Mouse (Mus musculus) hematopoietic stem cell, adult 5-6 weeks (primary cell): ENCODE measurements around the gene Rbm39. TPM values are rescaled to one million over a fixed set of nuclear protein-coding genes. Genes with fewer than 3 reads are reported as not detected.
"Not testable (repeated sequence)": the region's sequence is repeated elsewhere in the genome, so short reads cannot be mapped to it uniquely, and the experiment has no call there.

Experiments
- ATAC-seq, 2 experiments: fragments of 125-278 bp in 1 of 2; replicated peaks in 1 of 2; 2 replicates each; pipeline ENCODE4 v1.8.0; 2016 to 2017; ENCODE audit warnings: inconsistent platforms in 2 of 2, mild to moderate bottlenecking in 2 of 2, moderate number of reproducible peaks in 2 of 2, low read depth in 1 of 2, moderate TSS enrichment in 1 of 2; ENCODE audit not compliant: low FRiP score in 2 of 2, poor library complexity in 2 of 2, severe bottlenecking in 2 of 2, insufficient read depth in 1 of 2, low TSS enrichment in 1 of 2
- total RNA-seq: library from RNA; stranded (forward); fragments of 172-1452, 232-1000 nt; gene quantifications from 2 replicates; pipeline ENCODE4 v1.2.3, GENCODE M21; 2017

The Rbm39 gene
- total RNA-seq, 1 experiment from 2014 or later: 988 TPM

- no peak for ATAC-seq
Measured at GRCm38 (mm10) chr2:156142820-156143219, 37.2 kb downstream of the Rbm39 start.

- ATAC-seq: no peak
Measured at GRCm38 (mm10) chr2:156135695-156136094, 44.3 kb downstream of the Rbm39 start.

- ATAC-seq: no peak
Measured at GRCm38 (mm10) chr2:156134161-156134560, 45.9 kb downstream of the Rbm39 start.

GRCm38 (mm10) chr2:156126992-156127391 lies 53.0 kb downstream of the Rbm39 start, which contains the start of gene Gm28036:
TSS of gene Gm28036 (minus strand) at chr2:156127092.
- ATAC-seq: no peak

GRCm38 (mm10) chr2:156123731-156124130 lies 56.3 kb downstream of the Rbm39 start:
- no peak for ATAC-seq

- ATAC-seq: no peak
Measured at GRCm38 (mm10) chr2:156119566-156119965, 60.5 kb downstream of the Rbm39 start.

- ATAC-seq: not testable (repeated sequence)
Measured at GRCm38 (mm10) chr2:156112080-156112423, 68.0 kb downstream of the Rbm39 start.

- ATAC-seq: peak; percentile 81 to 96
Measured at GRCm38 (mm10) chr2:156111358-156112079, 68.5 kb downstream of the Rbm39 start, which contains the start of the genes Cpne1 and Rbm12. TSS of gene Cpne1 (minus strand) at chr2:156111965. TSS of gene Rbm12 (minus strand) at chr2:156111978.

- peak; percentile 14 to 22; a peak in 1 of 4 replicates for ATAC-seq
Measured at GRCm38 (mm10) chr2:156110627-156111357, 69.2 kb downstream of the Rbm39 start.

Other genes starting within 250 kb of the Rbm39 start
- gene Uqcc1, start 249.9 kb downstream of the Rbm39 start, total RNA-seq: 28.0 and 59.3 TPM in 2 replicates
- not detected in 2 replicates for gene Gm15557, start 239.5 kb downstream of the Rbm39 start, total RNA-seq
- not detected in 2 replicates for gene Gdf5, start 234.9 kb downstream of the Rbm39 start, total RNA-seq
- 30.9 and 66.9 TPM in 2 replicates for gene Cep250, start 223.8 kb downstream of the Rbm39 start, total RNA-seq
- 0.69 and 1.4 TPM in 2 replicates for gene 6430550D23Rik, start 172.3 kb downstream of the Rbm39 start, total RNA-seq
- 84.0 and 97.9 TPM in 2 replicates for gene Ergic3, start 172.2 kb downstream of the Rbm39 start, total RNA-seq
- gene Fer1l4, start 127.3 kb downstream of the Rbm39 start, total RNA-seq: not detected in 2 replicates
- gene Spag4, start 115.1 kb downstream of the Rbm39 start, total RNA-seq: 2.2 and 3.9 TPM in 2 replicates
- gene Cpne1, start 68.3 kb downstream of the Rbm39 start, total RNA-seq: 19.0 and 19.3 TPM in 2 replicates
- 30.1 and 79.7 TPM in 2 replicates for gene Rbm12, start 68.3 kb downstream of the Rbm39 start, total RNA-seq
- 44.1 and 94.3 TPM in 2 replicates for gene Gm28036, start 53.1 kb downstream of the Rbm39 start, total RNA-seq
- gene Romo1, start 36.2 kb downstream of the Rbm39 start, total RNA-seq: 10.6 and 18.3 TPM in 2 replicates
- gene Nfs1, start 36.1 kb downstream of the Rbm39 start, total RNA-seq: 32.7 and 37.4 TPM in 2 replicates
- 65.4 and 111 TPM in 2 replicates for gene Phf20, start 16.2 kb upstream of the Rbm39 start, total RNA-seq
- gene Cnbd2, start 132.1 kb upstream of the Rbm39 start, total RNA-seq: 3.8 and 10.5 TPM in 2 replicates
- 20.2 and 27.3 TPM in 2 replicates for gene Scand1, start 132.5 kb upstream of the Rbm39 start, total RNA-seq
- 2.3 and 5.4 TPM in 2 replicates for gene Epb41l1, start 240.7 kb upstream of the Rbm39 start, total RNA-seq